Mouse (Mus musculus): Measurements from ENCODE around the gene Ptprn2. TPM values are rescaled to one million over a fixed set of nuclear protein-coding genes. Genes with fewer than 3 reads are reported as not detected.
A peak's percentile ranks its signal among the peaks of the same experiment; 100 is the strongest.

Gene Ptprn2
- polyA plus RNA-seq, 1 experiment from 2014 or later: 16.3 TPM

DNA sequence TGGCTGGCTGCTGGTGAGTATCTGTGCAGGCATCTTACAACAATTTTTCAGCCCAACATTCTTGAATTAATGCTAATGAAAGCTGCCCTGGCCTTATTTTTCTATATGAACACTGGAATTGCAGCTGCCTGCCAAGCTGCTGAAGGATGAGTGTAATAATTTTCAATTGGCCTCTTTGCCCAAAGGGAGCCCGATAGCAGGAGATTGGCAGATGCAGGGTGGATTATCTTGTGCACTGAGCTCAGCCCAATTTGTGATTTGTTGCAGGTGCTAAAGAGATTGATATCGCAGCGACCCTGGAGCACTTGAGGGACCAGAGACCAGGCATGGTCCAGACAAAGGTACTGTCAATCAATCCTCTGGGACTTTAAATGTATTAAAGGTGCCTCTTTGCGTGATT is 783.8 kb downstream of the Ptprn2 start:
- no peak for ATAC-seq (ENCODE audit: low FRiP score)
- H3K4me2 ChIP-seq: no peak overlapping the region
- peak overlapping the region; percentile 58 for H3K27ac ChIP-seq (replicated peaks)
- no peak overlapping the region for H3K4me3 ChIP-seq (replicated peaks)
- peaks cover 34% of the 10 kb centered on the region for H3K4me1 ChIP-seq
- no peaks in the 10 kb centered on the region for H3K36me3 ChIP-seq
- no peaks in the 10 kb centered on the region for H3K9me3 ChIP-seq (replicated peaks)
- WGBS: 44% methylated on average over 4 of the region's 4 CpGs
- no peak overlapping the region for H3K9ac ChIP-seq (replicated peaks)
- H3K27me3 ChIP-seq (replicated peaks): no peaks in the 10 kb centered on the region

DNA sequence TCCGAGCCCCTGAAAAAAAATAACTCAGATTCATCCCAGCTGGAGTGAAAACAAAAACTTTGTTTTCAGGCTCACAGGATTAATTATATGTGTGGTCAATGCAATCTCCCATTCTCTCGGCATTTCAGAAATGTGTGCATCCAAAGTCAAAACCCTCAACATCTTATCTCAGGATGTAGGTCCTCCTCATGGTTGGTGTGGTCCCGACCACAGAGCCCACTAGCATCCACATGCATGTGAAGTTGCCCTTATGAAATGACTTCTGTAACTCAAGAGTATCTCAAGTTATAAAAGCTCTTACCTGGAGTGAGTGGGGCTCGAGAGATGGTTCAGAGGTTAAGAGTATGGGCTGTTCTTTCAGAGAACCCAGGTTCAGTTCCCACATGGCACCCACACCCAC is 784.7 kb downstream of the Ptprn2 start:
- no peak overlapping the region for H3K9ac ChIP-seq (replicated peaks)
- peaks cover 34% of the 10 kb centered on the region for H3K4me1 ChIP-seq
- H3K27me3 ChIP-seq (replicated peaks): no peaks in the 10 kb centered on the region
- H3K36me3 ChIP-seq: no peaks in the 10 kb centered on the region
- H3K4me3 ChIP-seq (replicated peaks): no peak overlapping the region
- ATAC-seq (ENCODE audit: low FRiP score): no peak
- H3K4me2 ChIP-seq: no peak overlapping the region
- no peaks in the 10 kb centered on the region for H3K9me3 ChIP-seq (replicated peaks)
- H3K27ac ChIP-seq (replicated peaks): no peak overlapping the region
- 88% methylated on average over 4 of the region's 4 CpGs for WGBS

DNA sequence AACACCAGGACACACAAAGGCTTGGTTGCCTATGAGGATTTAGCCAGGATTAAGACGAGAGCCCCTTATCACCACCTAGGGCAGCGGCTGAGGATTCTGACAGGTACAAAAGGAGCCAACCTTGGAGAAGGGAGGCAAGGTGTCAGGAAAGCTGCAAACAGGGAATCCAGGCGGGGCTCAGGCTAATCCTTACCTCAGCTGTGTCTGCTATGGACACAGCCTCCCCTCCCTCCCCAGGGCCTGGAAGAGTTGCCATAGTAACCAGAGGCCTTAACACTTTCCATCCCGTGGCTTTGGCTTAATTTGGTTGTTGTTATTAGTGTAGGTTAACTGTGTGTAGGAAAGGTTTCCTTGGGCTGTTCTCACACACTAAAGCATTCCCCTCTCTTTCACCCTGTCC is 787.6 kb downstream of the Ptprn2 start:
- H3K9ac ChIP-seq (replicated peaks): no peak overlapping the region
- H3K36me3 ChIP-seq: no peaks in the 10 kb centered on the region
- H3K4me3 ChIP-seq (replicated peaks): no peak overlapping the region
- no peaks in the 10 kb centered on the region for H3K27me3 ChIP-seq (replicated peaks)
- peak overlapping the region; percentile 0; the same call in 1 of the 2 replicates for H3K27ac ChIP-seq (replicated peaks)
- H3K9me3 ChIP-seq (replicated peaks): no peaks in the 10 kb centered on the region
- 21% methylated on average over 4 of the region's 4 CpGs for WGBS
- peaks cover 34% of the 10 kb centered on the region for H3K4me1 ChIP-seq
- H3K4me2 ChIP-seq: no peak overlapping the region
- ATAC-seq (ENCODE audit: low FRiP score): peak; percentile 46; the same call in 1 of the 2 replicates

GRCm38 (mm10) chr12:117274576-117274975 is 789.1 kb downstream of the Ptprn2 start:
- Histone ChIP-seq H3K4me3 (replicated peaks) (no peak overlapping the region), H3K4me1 (peaks cover 23% of the 10 kb centered on the region), H3K36me3 (no peaks in the 10 kb centered on the region), H3K9ac (replicated peaks) (no peak overlapping the region), H3K4me2 (no peak overlapping the region), H3K9me3 (replicated peaks) (no peaks in the 10 kb centered on the region), H3K27me3 (replicated peaks) (no peaks in the 10 kb centered on the region), H3K27ac (replicated peaks) (no peak overlapping the region)
- ATAC-seq (ENCODE audit: low FRiP score): no peak
- WGBS: 61% methylated on average over 5 of the region's 5 CpGs

DNA sequence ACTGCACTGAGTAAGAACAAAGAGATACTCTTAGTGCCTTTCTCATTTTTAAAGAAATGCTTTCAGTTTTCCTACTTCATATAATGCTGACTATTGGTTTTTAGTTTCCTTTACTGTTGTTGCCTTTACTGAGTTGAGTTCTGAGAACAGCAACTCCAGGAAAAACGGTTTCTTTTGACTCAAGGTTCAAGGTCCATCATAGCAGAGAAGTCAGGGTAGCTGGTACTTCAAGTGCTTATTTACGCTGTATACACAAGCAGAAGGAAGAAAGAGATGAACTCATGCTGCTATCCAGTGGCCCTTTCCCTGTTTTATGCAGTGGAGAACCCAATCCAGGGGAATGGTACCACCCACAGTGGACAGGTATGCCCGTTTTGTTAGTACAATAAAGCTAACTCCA is 795.3 kb downstream of the Ptprn2 start:
- no peaks in the 10 kb centered on the region for H3K36me3 ChIP-seq
- WGBS: 88% methylated on average over 3 of the region's 3 CpGs
- H3K27me3 ChIP-seq (replicated peaks): no peaks in the 10 kb centered on the region
- H3K4me1 ChIP-seq: 0 out of 2 replicates have a peak, but pooled peaks cover 3% of the 10 kb centered on the region
- no peak overlapping the region for H3K27ac ChIP-seq (replicated peaks)
- H3K9me3 ChIP-seq (replicated peaks): no peaks in the 10 kb centered on the region
- no peak for ATAC-seq (ENCODE audit: low FRiP score)
- H3K4me2 ChIP-seq: no peak overlapping the region
- no peak overlapping the region for H3K9ac ChIP-seq (replicated peaks)
- H3K4me3 ChIP-seq (replicated peaks): no peak overlapping the region

DNA sequence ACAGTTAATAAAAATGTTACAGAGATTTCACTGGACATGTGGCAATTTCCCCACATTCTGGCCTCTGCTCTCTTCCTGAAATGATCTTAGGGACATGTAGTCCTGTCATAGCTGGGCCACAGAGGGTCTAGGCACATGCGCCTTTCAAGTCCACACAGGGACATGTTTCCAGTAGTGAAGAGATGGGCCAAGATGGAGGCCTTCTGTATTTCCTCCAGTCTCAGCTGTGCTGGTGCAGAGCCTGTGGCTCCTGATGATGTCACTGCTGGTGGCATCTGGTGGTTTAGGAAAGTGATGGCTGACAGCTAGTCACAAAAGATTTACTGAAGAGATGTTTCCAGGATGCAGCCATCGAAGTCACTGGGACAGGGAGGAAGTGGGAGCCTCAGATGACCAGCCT is 797.1 kb downstream of the Ptprn2 start:
- WGBS: 79% methylated on average over 2 of the region's 2 CpGs
- Histone ChIP-seq H3K4me3 (replicated peaks) (no peak overlapping the region), H3K27me3 (replicated peaks) (no peaks in the 10 kb centered on the region), H3K9me3 (replicated peaks) (no peaks in the 10 kb centered on the region), H3K4me1 (0 out of 2 replicates have a peak, but pooled peaks cover 3% of the 10 kb centered on the region), H3K9ac (replicated peaks) (no peak overlapping the region), H3K4me2 (no peak overlapping the region), H3K36me3 (no peaks in the 10 kb centered on the region), H3K27ac (replicated peaks) (no peak overlapping the region)
- ATAC-seq (ENCODE audit: low FRiP score): no peak

DNA sequence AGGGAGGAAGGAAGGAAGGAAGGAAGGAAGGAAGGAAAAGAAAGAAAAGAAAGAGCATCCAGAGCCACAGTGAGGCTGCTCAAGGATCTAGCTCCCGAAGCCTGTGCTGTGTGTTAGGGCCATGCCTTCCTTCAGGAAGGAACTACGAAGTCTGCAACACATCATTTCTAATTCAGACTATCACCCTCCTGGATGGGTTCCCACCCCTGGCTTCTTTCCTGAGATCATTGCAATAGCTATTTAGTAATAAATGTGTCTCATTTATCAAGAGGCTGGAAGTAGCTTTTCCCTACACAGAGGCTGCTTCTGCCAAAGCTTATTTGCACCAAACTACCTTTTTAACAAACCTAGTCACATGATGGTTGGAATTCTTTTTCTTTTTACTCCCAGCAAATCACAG is 801.9 kb downstream of the Ptprn2 start:
- Histone ChIP-seq H3K27me3 (replicated peaks) (no peaks in the 10 kb centered on the region), H3K9ac (replicated peaks) (no peak overlapping the region), H3K9me3 (replicated peaks) (no peaks in the 10 kb centered on the region), H3K4me1 (0 out of 2 replicates have a peak, but pooled peaks cover 3% of the 10 kb centered on the region), H3K27ac (replicated peaks) (no peak overlapping the region), H3K4me3 (replicated peaks) (no peak overlapping the region), H3K36me3 (no peaks in the 10 kb centered on the region), H3K4me2 (no peak overlapping the region)
- ATAC-seq (ENCODE audit: low FRiP score): no peak
- 63% methylated on average over 2 of the region's 2 CpGs for WGBS

DNA sequence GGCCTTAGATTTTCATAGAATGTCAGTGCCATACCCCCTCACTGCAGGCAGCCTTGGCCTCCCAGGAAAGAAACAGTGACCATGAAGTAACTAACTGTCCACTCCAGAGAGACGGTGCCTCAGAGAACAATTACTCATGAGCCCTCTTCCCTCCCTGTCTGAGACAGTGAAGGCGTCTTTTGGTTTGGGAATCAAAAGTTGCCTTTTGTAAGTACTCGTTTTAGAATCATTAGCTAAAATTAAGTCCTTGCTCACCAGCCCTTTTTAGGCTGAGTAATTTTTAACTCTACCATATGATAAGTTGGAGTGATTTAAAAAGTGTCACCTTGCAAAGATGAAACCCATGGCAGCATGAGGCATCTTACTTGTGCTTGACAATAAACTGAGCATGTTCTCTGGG is 806.4 kb downstream of the Ptprn2 start:
- Histone ChIP-seq H3K27me3 (replicated peaks) (no peaks in the 10 kb centered on the region), H3K4me3 (replicated peaks) (no peak overlapping the region), H3K27ac (replicated peaks) (no peak overlapping the region), H3K4me2 (no peak overlapping the region), H3K4me1 (0 out of 2 replicates have a peak, but pooled peaks cover 3% of the 10 kb centered on the region), H3K9ac (replicated peaks) (no peak overlapping the region), H3K9me3 (replicated peaks) (no peaks in the 10 kb centered on the region), H3K36me3 (no peaks in the 10 kb centered on the region)
- ATAC-seq (ENCODE audit: low FRiP score): no peak
- WGBS: 50% methylated on average over 3 of the region's 3 CpGs

- Histone ChIP-seq H3K27me3 (replicated peaks) (no peaks in the 10 kb centered on the region), H3K4me3 (replicated peaks) (no peak overlapping the region), H3K36me3 (no peaks in the 10 kb centered on the region), H3K4me1 (no peaks in the 10 kb centered on the region), H3K9me3 (replicated peaks) (no peaks in the 10 kb centered on the region), H3K4me2 (no peak overlapping the region), H3K27ac (replicated peaks) (no peak overlapping the region), H3K9ac (replicated peaks) (no peak overlapping the region)
- ATAC-seq (ENCODE audit: low FRiP score): no peak
- 48% methylated on average over 2 of the region's 2 CpGs for WGBS
Measured at GRCm38 (mm10) chr12:117296792-117297191, 811.3 kb downstream of the Ptprn2 start.

DNA sequence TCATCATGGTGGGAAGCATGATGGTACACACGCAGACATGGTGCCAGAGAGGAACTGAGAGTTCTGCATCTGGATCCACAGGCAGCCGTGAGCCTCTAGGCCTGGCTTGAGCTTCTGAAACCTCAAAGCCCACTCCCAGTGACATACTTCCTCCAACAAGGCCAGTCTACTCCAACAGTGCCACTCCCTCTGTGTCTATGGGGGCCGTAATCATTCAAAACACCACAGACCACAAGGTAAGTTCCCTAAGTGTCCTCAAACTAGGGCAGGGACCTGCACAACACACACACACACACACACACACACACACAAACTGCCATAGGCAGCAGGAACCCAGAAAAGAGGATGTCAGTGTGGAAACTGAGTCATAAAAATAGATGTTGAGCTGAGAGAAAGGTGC is 813.6 kb downstream of the Ptprn2 start:
- no peak overlapping the region for H3K4me2 ChIP-seq
- H3K36me3 ChIP-seq: no peaks in the 10 kb centered on the region
- ATAC-seq (ENCODE audit: low FRiP score): no peak
- WGBS: 94% methylated on average over 3 of the region's 3 CpGs
- no peaks in the 10 kb centered on the region for H3K27me3 ChIP-seq (replicated peaks)
- H3K27ac ChIP-seq (replicated peaks): no peak overlapping the region
- no peaks in the 10 kb centered on the region for H3K4me1 ChIP-seq
- H3K4me3 ChIP-seq (replicated peaks): no peak overlapping the region
- no peak overlapping the region for H3K9ac ChIP-seq (replicated peaks)
- no peaks in the 10 kb centered on the region for H3K9me3 ChIP-seq (replicated peaks)

DNA sequence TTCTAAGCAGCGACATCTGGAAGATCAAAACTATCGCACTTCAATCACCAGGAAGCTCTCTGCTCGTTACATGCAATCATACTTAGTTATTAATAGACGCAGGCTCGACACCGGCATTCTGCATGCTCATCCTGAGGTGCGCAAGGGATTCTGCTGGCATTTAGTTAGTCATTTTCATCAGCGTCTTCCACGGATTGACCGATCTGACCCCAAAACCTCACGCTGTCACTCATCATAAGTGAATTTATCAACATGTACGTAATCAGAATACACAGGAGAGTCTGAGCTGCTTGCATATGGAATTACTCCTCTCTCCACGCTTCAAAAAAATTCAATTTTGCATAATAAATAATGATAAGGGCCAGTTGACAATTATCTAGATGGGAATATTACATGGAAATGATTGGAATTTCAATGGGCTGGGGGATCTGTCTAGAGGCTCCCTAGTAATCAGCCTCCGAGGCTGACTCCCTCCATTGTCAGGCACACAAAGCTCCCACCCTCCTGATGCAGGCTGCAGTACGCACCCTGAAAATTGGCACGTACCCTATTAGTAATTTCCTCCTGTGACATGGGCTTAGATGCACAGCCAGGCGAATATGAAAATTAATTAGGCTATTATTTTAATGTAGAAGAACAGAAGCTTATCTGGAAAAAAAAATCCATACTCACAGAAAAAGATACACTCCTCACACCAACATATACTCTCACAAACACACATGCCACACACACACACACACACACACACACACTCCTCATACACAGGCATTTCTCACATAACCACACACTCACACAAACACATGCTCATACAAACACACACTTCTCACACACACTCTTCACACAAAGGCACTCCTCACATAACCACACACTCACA is 819.5 kb downstream of the Ptprn2 start:
- no peak overlapping the region for H3K4me2 ChIP-seq
- peaks cover 9% of the 10 kb centered on the region; the same call in 1 of the 2 replicates for H3K4me1 ChIP-seq
- H3K27me3 ChIP-seq (replicated peaks): no peaks in the 10 kb centered on the region
- no peak overlapping the region for H3K9ac ChIP-seq (replicated peaks)
- H3K36me3 ChIP-seq: no peaks in the 10 kb centered on the region
- no peaks in the 10 kb centered on the region for H3K9me3 ChIP-seq (replicated peaks)
- 47% methylated on average over 17 of the region's 17 CpGs for WGBS
- peak; percentile 73; the same call in 1 of the 2 replicates for ATAC-seq (ENCODE audit: low FRiP score)
- no peak overlapping the region for H3K4me3 ChIP-seq (replicated peaks)
- no peak overlapping the region for H3K27ac ChIP-seq (replicated peaks)

GRCm38 (mm10) chr12:117305625-117306105 is 820.1 kb downstream of the Ptprn2 start:
- Histone ChIP-seq H3K4me2 (no peak overlapping the region), H3K9me3 (replicated peaks) (no peaks in the 10 kb centered on the region), H3K4me3 (replicated peaks) (no peak overlapping the region), H3K9ac (replicated peaks) (no peak overlapping the region), H3K27me3 (replicated peaks) (no peaks in the 10 kb centered on the region), H3K27ac (replicated peaks) (no peak overlapping the region), H3K4me1 (peaks cover 9% of the 10 kb centered on the region; the same call in 1 of the 2 replicates), H3K36me3 (no peaks in the 10 kb centered on the region)
- ATAC-seq (ENCODE audit: low FRiP score): no peak
- WGBS: 45% methylated on average over 5 of the region's 5 CpGs

Data from neural tube, embryonic 15.5 days (tissue).